Mouse (Mus musculus) intestine, embryonic 15.5 days (tissue): ENCODE results near the gene Them7. TPM values are rescaled to one million over a fixed set of nuclear protein-coding genes. Genes with fewer than 3 reads are reported as not detected.

Experiments used
- ATAC-seq: fragments of 200-750 bp; cut with Nextera tagmentation; 2 replicates; pipeline ENCODE4 v1.8.0; 2017; ENCODE audit warnings: moderate TSS enrichment, moderate library complexity
- H3K27ac ChIP-seq: fragments of 300-500 bp; sonication (generic); 2 replicates; pipeline ENCODE4 v1.5.1; 2015; ENCODE audit warnings: mild to moderate bottlenecking, inconsistent platforms
- H3K27me3 ChIP-seq: fragments of 300-500 bp; sonication (generic); replicated peaks from 2 replicates; pipeline ENCODE4 v1.6.1; 2015; ENCODE audit warnings: inconsistent platforms
- H3K36me3 ChIP-seq: fragments of 300-500 bp; sonication (generic); 2 replicates; pipeline ENCODE4 v1.6.1; 2015; ENCODE audit warnings: inconsistent platforms
- H3K4me1 ChIP-seq: fragments of 300-500 bp; sonication (generic); replicated peaks from 2 replicates; pipeline ENCODE4 v1.6.1; 2015; ENCODE audit warnings: inconsistent platforms
- H3K4me2 ChIP-seq: fragments of 300-500 bp; sonication (generic); replicated peaks from 2 replicates; pipeline ENCODE4 v1.6.1; 2015; ENCODE audit warnings: mild to moderate bottlenecking, inconsistent platforms
- H3K4me3 ChIP-seq: fragments of 300-500 bp; sonication (generic); replicated peaks from 2 replicates; pipeline ENCODE4 v1.5.1; 2015; ENCODE audit warnings: inconsistent platforms
- H3K9ac ChIP-seq: fragments of 300-500 bp; sonication (generic); 2 replicates; pipeline ENCODE4 v1.6.1; 2015; ENCODE audit warnings: inconsistent platforms
- H3K9me3 ChIP-seq: fragments of 300-500 bp; sonication (generic); 2 replicates; pipeline ENCODE4 v1.6.1; 2016; ENCODE audit warnings: inconsistent platforms
- WGBS: fragments of 180-500 bp; shearing (Covaris S2); methylation state at CpG from one replicate; pipeline ENCODE4 v1.1.7; 2015; 5-methylcytosine and 5-hydroxymethylcytosine counted together
- polyA plus RNA-seq: library from polyadenylated mRNA; unstranded; fragments of >200 nt; fragmentation: Nextera tagmentation; extraction: Ambion mirVana; gene quantifications from 2 replicates; pipeline ENCODE4 v1.2.1, GENCODE M21; 2015

Them7 gene
- polyA plus RNA-seq, 1 experiment from 2014 or later, result 1.7 TPM

DNA sequence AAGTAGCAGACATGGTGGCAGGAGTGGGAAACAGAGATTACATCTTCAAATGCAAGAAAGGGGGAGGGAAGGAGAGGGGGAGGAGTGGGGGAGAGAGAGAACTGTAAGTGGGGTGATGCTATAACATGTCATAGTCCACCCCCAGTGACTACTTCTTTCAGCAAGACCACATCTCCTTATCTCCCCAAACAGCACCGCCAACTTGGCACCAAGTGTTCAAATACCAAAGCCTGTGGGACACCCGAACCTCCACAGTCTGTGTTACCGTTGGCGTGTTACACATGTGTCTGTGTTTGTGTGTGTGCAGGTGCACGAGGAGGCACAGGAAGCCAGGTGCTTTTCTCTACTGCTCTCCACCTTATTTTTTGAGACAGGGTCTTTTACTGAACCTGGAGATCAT lies 4.9 kb upstream of the Them7 start:
- peaks cover 7% of the 10 kb centered on the region; the same call in 1 of the 2 replicates for H3K4me1 ChIP-seq
- no peak overlapping the region for H3K4me2 ChIP-seq
- 88% methylated on average over 5 of the region's 5 CpGs for WGBS
- ATAC-seq, result no peak
- no peak overlapping the region for H3K9ac ChIP-seq
- H3K9me3 ChIP-seq, result no peaks in the 10 kb centered on the region
- H3K36me3 ChIP-seq, result no peaks in the 10 kb centered on the region
- no peaks in the 10 kb centered on the region for H3K27me3 ChIP-seq
- H3K4me3 ChIP-seq, result no peak overlapping the region
- H3K27ac ChIP-seq, result no peak overlapping the region

DNA sequence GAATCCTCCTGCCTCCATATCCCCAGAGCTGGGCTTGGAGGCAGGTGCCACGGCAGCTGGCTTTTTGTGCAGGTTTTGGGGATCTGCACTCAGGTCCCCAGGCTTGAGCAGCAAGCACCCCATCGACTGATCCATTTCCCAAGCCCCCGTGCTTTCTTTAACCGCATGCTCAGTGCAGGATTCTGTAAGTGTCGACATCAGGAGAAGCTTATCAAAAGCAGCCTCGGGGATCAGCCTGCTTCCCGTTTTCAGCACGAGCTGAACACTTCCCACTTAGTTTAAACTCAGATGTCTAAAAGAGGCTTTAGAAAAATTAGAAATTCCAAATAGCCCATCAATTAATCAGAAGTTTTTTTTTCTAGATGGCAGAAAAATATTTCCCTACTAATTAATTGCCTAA lies 4.5 kb upstream of the Them7 start:
- H3K27ac ChIP-seq, result no peak overlapping the region
- no peaks in the 10 kb centered on the region for H3K9me3 ChIP-seq
- H3K27me3 ChIP-seq, result no peaks in the 10 kb centered on the region
- WGBS, result 56% methylated on average over 8 of the region's 8 CpGs
- no peaks in the 10 kb centered on the region for H3K36me3 ChIP-seq
- H3K9ac ChIP-seq, result no peak overlapping the region
- H3K4me1 ChIP-seq, result peaks cover 12% of the 10 kb centered on the region; the same call in 1 of the 2 replicates
- no peak for ATAC-seq
- no peak overlapping the region for H3K4me2 ChIP-seq
- no peak overlapping the region for H3K4me3 ChIP-seq

DNA sequence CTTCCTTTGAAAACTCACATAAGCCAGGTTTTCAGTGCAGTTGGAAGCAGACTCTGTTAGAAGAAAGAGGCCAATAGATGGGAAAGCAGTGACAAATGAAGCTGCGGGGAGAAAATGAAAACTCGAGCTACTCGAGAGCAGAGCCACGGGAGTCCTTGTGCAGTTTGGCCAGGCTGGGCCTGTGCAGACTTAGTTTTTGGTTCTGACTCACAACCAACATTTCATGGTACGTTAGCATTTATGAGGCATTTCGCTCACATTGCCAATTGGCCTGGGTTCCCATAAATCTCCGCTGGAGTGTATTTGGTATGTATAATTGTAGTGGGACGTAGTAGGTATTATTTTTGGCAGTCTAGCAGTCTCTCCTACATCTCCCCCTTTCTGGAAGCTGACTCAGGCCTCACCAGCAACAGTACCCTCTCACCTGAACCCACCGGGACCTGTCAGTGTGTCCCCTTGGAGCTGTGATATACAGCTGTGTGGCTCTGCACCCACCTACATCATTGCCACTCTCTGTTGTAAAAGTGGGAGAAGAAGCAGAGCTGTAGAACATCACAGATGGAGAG lies 3.3 kb upstream of the Them7 start:
- Histone ChIP-seq H3K4me3 (no peak overlapping the region), H3K36me3 (no peaks in the 10 kb centered on the region), H3K27ac (no peak overlapping the region), H3K4me2 (no peak overlapping the region), H3K27me3 (no peaks in the 10 kb centered on the region), H3K4me1 (peaks cover 8% of the 10 kb centered on the region; the same call in 1 of the 2 replicates), H3K9ac (no peak overlapping the region), H3K9me3 (no peaks in the 10 kb centered on the region)
- ATAC-seq, result no peak
- WGBS, result 62% methylated on average over 9 of the region's 9 CpGs

DNA sequence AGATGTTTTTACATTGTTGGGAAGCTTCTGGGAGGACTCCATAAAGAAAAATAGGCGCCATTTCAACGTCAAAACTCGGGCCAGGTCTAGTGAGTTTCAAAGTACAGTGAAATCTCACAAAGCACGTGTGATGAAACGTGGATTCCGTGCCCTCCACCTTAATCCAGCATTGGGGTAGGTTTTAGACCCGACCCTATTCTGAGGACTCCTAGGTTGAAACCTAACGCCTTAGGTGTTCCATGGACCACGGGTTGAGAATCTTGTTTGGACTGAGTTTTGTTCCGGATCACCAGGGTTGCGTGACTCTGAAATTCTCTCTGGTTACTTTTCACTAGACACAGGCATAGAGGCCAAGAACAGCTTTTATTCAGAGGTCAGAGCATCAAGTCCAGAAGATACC lies 514 bp upstream of the Them7 start:
- Histone ChIP-seq H3K27me3 (no peaks in the 10 kb centered on the region), H3K9ac (no peak overlapping the region), H3K4me2 (peak overlapping the region; percentile 75), H3K27ac (no peak overlapping the region), H3K4me3 (no peak overlapping the region), H3K4me1 (peaks cover 12% of the 10 kb centered on the region; the same call in 1 of the 2 replicates), H3K9me3 (no peaks in the 10 kb centered on the region), H3K36me3 (no peaks in the 10 kb centered on the region)
- 86% methylated on average over 11 of the region's 11 CpGs for WGBS
- ATAC-seq, result no peak

DNA sequence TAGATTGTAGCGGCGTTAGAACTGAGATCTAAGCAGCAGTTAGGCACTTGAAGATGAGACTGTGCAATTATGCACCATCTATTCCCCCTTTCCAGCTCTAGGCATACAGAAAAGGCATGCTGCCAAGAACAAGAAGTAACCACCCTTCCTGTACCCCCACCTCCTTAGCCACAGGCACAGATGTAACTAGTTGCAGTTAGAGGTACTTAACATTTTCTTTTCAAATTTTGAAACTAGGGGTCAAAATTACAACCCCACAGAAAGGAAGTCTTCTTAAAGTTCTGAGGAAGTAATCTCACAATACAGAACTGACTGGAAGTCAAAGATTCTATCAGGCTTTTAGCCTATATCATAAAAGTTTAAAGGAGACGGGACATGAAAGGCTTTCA lies 861 bp downstream of the Them7 start:
- Histone ChIP-seq H3K9ac (no peak overlapping the region), H3K9me3 (no peaks in the 10 kb centered on the region), H3K4me2 (peak overlapping the region; percentile 75), H3K27ac (no peak overlapping the region), H3K4me3 (peak overlapping the region; percentile 31; the same call in 1 of the 2 replicates), H3K27me3 (no peaks in the 10 kb centered on the region), H3K4me1 (peaks cover 13% of the 10 kb centered on the region; the same call in 1 of the 2 replicates), H3K36me3 (no peaks in the 10 kb centered on the region)
- 52% methylated on average over 3 of the region's 3 CpGs for WGBS
- ATAC-seq, result no peak

DNA sequence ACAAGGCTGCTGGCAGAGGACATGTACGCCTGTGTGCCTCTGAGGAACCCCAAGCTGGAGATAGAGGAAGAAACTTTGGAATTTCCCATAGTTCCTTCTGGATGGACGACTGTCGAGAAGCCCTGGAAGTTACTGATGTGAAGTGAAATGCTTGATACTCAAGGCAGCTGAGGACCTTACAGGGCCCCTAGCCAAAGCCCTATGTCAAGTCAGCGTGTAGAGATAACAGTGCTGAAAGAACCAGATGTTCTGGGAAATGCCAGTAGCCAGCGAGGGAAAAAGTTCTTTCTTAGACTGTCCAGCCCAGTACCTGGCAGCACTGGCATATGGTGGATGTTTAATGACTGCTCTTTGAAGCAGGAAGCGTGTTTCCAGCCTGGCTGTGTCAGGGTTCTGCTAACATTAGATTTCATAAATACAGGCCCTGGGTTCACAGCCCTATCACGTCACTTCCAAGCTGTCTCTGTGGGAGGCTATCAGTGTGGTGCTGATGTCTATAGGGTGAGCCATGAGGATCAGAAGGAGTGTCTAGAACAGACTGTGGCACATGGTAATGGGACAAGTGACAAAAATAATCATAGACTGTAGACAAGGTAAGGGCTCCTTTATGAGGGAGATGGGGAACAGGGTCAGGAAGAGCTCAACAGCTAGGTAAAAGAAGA lies 2.3 kb downstream of the Them7 start:
- H3K4me2 ChIP-seq, result no peak overlapping the region
- WGBS, result 41% methylated on average over 7 of the region's 7 CpGs
- H3K27ac ChIP-seq, result no peak overlapping the region

DNA sequence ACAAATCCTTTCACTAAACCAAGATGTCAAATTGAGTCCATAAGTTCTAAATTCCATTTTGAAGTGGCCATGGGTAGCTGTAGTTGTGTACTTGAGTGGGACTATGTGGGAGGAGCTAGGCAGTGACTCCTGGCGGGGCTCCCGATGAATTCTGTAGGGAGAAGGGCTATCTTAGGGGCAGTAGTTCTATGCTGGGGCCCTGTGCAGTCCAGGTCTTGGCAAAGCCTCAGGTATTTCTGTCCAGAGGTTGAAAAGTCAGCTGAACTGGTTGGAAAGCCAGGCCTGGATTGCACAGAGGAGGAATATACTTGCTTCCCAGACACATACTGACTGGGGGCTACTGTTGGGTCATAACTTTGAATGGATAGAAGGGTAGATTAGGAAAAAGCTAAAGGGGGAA lies 4.3 kb downstream of the Them7 start:
- ATAC-seq, result no peak
- WGBS, result 51% methylated on average over 2 of the region's 2 CpGs

More for the DNA sequence above, 2.3 kb downstream of the Them7 start:
- no peak for ATAC-seq
- Histone ChIP-seq H3K9ac (no peak overlapping the region), H3K4me3 (no peak overlapping the region), H3K36me3 (no peaks in the 10 kb centered on the region), H3K9me3 (no peaks in the 10 kb centered on the region), H3K27me3 (no peaks in the 10 kb centered on the region), H3K4me1 (peaks cover 13% of the 10 kb centered on the region; the same call in 1 of the 2 replicates)

DNA sequence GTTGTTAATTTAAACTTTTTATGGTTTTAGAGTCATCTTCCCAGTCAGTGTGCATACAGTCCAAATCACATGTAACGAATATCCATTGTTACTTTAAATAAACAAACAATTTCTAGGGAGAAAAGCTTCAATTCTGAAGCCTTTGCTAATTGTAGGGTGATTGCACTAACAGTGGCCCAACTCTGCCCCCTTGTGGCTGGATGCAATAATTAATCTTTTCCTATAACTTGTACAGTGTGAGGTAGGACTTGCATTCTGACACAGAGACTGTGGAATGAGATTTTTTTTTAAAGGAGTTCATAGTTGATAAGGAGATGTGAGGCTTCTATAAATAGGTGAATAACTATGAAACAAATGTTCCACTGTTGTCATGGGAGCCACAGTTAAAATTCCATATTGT lies 6.2 kb downstream of the Them7 start:
- H3K36me3 ChIP-seq, result no peaks in the 10 kb centered on the region
- no peak overlapping the region for H3K4me2 ChIP-seq
- no peaks in the 10 kb centered on the region for H3K27me3 ChIP-seq
- H3K9me3 ChIP-seq, result no peaks in the 10 kb centered on the region
- no peak overlapping the region for H3K9ac ChIP-seq
- ATAC-seq, result peak; percentile 67
- no peak overlapping the region for H3K4me3 ChIP-seq
- 0% methylated on average over 1 of the region's 1 CpGs for WGBS
- H3K4me1 ChIP-seq, result 0 out of 2 replicates have a peak, but pooled peaks cover 5% of the 10 kb centered on the region
- H3K27ac ChIP-seq, result no peak overlapping the region

More for the DNA sequence above, 4.3 kb downstream of the Them7 start:
- Histone ChIP-seq H3K9me3 (no peaks in the 10 kb centered on the region), H3K27me3 (no peaks in the 10 kb centered on the region), H3K36me3 (no peaks in the 10 kb centered on the region), H3K4me3 (no peak overlapping the region), H3K27ac (no peak overlapping the region), H3K9ac (no peak overlapping the region), H3K4me1 (peaks cover 13% of the 10 kb centered on the region; the same call in 1 of the 2 replicates), H3K4me2 (no peak overlapping the region)

DNA sequence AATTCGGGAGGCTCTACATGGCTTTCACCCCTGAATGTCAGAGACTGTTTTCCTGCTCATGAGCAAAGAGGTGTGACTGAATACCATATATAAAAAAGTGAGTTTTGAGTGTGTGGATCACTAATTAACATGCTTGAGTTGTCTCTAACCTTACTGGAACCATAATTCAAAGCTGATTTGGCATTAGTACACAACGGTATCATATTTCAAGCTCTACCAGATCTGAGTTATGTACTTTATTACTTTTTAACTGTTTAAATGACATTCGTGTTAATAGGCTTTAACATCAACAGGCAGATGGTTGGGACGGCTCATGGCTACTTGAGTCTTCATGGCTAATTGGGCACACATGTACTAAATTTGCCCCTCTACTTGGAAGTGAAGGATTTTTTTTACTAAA lies 8.3 kb downstream of the Them7 start:
- H3K27ac ChIP-seq, result no peak overlapping the region

DNA sequence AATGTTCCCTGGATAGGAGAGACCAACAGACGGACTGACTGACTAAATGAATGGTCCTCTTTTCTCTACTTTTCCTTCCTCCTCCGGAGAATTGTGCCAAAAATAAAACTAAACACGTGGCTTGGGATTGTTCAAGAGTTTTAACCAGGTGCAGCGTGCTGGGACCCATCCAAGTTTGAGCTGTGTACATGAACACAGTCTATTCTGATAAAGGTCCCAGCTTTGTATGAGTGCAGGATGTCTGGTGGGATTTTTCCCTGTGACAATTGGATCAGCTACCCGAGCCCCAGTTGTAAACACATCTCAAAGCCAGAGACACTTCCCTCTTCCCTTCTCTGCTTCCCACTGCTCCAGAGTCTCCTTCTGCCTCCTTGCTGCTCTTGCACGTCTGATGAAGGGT lies 10.2 kb downstream of the Them7 start:
- 38% methylated on average over 6 of the region's 6 CpGs for WGBS
- ATAC-seq, result no peak

More for the DNA sequence above, 8.3 kb downstream of the Them7 start:
- no peaks in the 10 kb centered on the region for H3K9me3 ChIP-seq
- no peak overlapping the region for H3K4me3 ChIP-seq
- WGBS, result 66% methylated on average over 4 of the region's 4 CpGs
- ATAC-seq, result no peak
- H3K36me3 ChIP-seq, result no peaks in the 10 kb centered on the region
- H3K27me3 ChIP-seq, result no peaks in the 10 kb centered on the region
- H3K4me2 ChIP-seq, result no peak overlapping the region
- no peak overlapping the region for H3K9ac ChIP-seq
- 0 out of 2 replicates have a peak, but pooled peaks cover 3% of the 10 kb centered on the region for H3K4me1 ChIP-seq

DNA sequence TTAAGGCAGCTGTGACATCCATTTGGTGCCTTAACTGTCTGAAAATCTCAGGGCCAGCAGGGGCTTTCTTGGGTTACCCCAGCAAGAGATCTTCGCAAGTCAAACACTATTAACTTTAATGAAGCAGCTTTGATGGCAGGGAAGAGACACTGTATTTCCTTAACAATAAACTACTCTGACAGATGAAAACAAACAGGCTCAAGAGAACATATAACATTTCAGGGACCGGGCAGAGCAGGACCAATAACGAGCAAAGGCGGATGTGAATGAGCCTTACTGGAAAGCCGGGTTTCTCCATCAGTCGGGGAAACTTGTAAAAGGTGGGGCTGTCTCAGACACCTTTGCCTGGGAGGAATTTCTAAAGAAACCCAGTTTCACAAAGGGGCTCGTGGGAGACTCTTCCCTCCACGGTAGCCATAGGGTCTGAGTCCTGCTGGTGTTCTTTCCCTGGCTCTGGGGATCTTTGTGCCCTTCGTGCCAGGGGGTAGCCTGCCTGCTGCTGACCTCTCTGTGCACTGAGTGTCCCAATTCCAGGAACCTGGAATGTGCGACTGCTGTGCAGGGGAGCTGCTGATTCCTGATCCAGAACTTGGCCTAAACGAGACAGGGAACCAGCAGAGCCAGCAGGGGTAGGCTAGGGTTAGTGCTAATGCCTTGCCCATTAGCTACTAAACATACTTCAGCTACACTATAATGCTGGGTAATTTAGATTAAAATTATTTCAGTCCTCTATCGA lies 11.4 kb downstream of the Them7 start:
- no peaks in the 10 kb centered on the region for H3K36me3 ChIP-seq
- no peaks in the 10 kb centered on the region for H3K27me3 ChIP-seq
- no peak overlapping the region for H3K27ac ChIP-seq
- no peak overlapping the region for H3K4me3 ChIP-seq
- H3K4me1 ChIP-seq, result no peaks in the 10 kb centered on the region
- ATAC-seq, result no peak
- 50% methylated on average over 12 of the region's 12 CpGs for WGBS
- no peak overlapping the region for H3K9ac ChIP-seq
- H3K4me2 ChIP-seq, result no peak overlapping the region
- no peaks in the 10 kb centered on the region for H3K9me3 ChIP-seq

More for the DNA sequence above, 10.2 kb downstream of the Them7 start:
- no peaks in the 10 kb centered on the region for H3K4me1 ChIP-seq
- no peak overlapping the region for H3K4me2 ChIP-seq
- no peaks in the 10 kb centered on the region for H3K9me3 ChIP-seq
- no peak overlapping the region for H3K27ac ChIP-seq
- H3K27me3 ChIP-seq, result no peaks in the 10 kb centered on the region
- no peak overlapping the region for H3K9ac ChIP-seq
- no peaks in the 10 kb centered on the region for H3K36me3 ChIP-seq
- H3K4me3 ChIP-seq, result no peak overlapping the region

DNA sequence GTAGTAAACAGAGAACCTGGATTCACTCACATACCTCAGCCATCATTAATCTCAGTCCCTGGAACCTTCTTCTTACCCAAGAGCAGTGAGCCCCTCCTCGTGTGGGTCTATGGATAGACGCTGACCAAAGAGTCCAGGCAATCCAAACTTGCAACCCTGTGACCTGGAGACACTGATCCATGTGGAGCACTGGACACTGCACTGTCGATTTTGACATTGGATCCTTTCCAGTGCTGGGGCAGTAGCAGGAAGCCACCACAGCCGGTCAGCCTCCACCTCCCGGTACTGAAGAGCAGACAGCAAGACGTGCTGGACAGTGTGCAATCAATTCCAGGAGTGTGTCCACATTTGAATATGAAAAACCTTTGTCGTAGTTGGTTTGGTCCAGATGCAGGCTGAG lies 13.3 kb downstream of the Them7 start:
- no peak overlapping the region for H3K9ac ChIP-seq
- H3K9me3 ChIP-seq, result no peaks in the 10 kb centered on the region
- no peak overlapping the region for H3K27ac ChIP-seq
- H3K4me2 ChIP-seq, result no peak overlapping the region
- no peaks in the 10 kb centered on the region for H3K27me3 ChIP-seq
- H3K36me3 ChIP-seq, result no peaks in the 10 kb centered on the region
- no peak for ATAC-seq
- 44% methylated on average over 7 of the region's 7 CpGs for WGBS
- no peak overlapping the region for H3K4me3 ChIP-seq
- H3K4me1 ChIP-seq, result no peaks in the 10 kb centered on the region
